Mouse (Mus musculus) spleen, adult 18-20 months (tissue): ENCODE results near the gene Cep95.

Experiments used
- DNase-seq, 2 experiments: peaks; one replicate each; pipeline ENCODE4 v3.0.0; 2022; ENCODE audit warnings: mixed read lengths in 2 of 2

The Cep95 gene

DNA sequence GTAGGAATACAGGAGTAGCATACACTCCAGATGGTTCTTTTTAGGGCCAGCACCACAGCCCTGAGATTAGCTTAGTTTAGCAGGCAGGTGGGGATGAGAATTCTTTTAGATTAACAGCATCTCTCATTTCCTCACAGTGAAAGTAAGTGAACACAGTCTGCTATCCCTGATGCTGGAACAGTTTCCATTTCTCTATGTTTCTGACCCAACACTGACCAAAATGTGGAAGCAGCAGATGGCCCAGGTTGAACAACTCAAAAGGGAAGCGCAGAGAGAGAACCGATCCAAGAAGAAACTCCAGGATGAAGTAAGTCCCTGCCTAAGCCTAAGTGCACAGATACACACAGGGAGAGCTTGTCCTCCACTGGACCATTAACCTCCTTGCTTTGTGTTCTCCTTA is 26.3 kb downstream of the Cep95 start:
- no peak for DNase-seq

DNA sequence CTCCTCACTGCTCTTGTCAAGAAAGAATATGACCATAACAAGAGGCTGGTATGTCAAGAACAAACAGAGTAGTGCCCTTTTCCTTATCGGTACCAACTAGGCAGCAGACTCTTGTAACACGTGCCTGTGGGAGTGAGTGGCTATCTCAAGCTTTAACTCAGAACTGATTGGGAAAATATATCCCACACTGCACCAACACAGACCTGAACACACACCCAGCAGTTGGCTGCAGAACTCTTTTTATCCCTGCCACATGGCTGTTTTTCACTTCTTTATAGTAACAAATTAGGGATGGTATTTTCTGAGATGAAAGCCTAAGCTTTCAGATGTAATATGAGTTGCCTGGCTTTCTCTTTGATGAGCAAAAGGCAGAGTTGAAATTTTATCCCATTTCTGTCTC is 26.7 kb downstream of the Cep95 start:
- no peak for DNase-seq

DNA sequence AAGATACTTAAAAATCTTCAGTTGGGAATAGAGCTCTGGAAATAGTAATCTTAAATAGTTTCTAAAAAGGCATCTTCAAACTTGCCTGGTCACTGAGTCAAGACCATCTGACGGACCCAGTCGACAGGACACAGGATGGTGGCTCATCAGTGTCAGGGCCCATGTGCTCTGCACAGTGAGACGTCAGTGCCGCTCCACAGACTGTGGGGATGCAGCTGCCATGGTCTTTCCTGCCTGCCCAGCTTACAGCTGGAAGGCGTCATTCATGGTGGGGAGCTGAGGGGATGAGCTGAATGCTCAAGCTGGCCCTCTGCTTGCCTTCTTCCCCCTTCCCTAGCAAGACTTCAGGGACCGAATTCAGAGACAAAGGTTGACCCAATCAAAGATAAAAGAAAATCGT is 27.3 kb downstream of the Cep95 start:
- DNase-seq: no peak

DNA sequence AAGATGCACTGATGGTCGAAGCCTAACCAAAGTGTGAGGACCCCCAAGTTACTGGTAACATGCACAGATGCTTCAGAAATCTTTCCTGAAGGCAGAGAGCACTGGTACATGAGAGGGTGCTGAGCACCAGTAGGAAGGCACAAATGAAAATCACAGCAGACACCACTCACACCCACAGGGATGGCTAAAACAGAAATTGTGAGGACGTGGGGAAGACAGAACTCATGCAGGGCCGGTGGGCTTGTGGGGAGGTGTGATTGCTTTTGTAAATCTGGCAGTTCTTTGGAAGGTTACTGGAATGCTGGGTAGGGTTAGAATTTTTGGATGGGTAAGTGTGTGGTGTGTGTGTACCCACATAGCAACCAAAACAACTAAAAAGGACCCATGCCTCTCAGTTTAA is 28.1 kb downstream of the Cep95 start:
- no peak for DNase-seq

DNA sequence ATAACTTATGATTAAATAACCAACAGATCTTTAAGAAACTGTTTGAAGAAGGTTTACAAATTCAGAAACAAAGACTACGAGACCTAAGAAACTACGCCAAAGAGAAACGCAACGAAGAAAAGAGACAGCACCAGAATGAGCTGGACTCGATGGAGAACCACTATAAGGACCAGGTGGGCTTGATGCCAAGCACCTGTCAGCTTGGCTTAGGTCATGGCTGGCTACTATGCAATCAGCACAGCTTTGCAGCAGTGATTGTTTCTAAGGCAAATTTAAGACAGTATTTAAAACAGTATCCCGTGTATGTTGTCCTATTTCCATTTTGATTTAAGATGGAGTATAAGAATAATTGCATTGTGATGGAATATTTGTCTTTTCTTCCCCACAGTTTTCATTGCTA is 28.8 kb downstream of the Cep95 start:
- DNase-seq: no peak

DNA sequence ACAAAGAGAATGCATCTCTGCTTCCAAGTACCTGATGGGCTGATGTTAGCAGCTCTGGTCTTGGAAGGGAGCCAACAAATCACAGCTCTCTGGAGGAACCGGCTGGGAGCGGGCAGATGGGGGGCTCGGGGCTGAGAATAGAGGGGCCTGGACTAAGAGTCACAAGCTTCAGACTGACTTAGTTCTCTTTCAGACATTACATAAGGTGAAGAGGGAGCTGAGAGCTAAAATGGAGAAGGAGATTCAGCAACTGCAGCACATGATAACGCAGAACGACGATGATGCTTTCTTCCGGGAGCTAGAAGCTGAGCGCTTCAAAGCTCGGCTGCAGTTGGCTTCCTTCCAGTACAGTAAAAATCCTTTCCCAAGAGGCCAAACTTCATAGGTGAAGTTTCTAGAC is 29.3 kb downstream of the Cep95 start:
- no peak for DNase-seq

DNA sequence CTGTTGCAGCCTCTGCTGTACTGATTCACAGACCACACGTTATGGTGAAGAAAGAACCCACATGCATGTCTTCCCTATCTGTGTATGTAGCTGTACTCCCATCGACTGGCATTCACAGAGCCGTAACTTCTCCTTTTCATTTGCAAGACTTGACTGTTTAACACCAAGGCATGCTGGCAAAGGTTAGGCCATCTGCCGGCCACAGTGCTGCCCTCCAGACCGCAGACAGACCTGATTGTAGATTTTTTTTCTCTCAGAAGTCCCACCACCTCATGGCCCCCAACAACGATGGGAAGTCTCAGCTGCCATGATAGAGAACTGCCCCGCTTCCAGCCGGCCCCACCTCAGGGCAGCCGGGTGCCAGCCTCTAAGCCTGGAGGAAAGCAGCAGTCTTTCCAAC is 30.5 kb downstream of the Cep95 start:
- DNase-seq: no peak

DNA sequence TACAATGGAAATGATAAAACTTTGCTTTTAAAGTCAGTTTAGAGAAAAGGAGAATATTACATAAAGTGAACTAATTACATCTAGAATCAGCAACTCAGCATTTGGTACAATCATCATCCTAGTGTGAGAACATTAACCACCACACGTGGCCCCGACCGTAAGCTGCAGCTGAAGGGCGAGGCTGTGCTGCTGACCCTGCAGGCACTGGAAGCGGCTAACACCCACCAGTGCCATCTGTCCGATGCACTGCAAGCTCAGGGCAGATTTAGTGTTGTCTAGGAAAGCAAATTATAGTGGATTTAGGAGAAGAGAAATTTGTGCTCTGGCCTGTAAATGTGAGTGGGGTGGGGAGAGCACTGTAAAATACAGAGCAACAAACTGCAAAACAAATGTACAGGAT is 31.2 kb downstream of the Cep95 start:
- no peak for DNase-seq

DNA sequence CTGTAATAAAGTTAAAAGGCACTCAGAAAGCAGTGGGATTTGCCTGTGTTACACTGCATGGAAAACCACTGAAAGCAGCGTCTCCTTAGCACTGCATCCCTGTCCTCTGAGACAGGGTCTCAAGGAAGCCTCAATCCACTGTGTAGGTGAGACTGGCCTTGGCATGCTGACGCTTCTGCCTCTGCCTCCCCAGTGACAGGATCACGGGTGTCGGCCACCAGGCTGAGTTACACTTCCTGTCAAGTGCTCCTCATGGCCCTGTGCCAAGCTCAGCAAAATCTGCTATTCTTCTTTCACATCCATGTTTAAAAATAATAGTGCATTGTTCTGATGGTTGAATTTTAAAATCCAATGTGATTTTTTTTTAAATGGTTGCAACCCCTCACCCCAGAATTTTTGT is 31.9 kb downstream of the Cep95 start:
- peak; percentile 21 to 43 for DNase-seq

DNA sequence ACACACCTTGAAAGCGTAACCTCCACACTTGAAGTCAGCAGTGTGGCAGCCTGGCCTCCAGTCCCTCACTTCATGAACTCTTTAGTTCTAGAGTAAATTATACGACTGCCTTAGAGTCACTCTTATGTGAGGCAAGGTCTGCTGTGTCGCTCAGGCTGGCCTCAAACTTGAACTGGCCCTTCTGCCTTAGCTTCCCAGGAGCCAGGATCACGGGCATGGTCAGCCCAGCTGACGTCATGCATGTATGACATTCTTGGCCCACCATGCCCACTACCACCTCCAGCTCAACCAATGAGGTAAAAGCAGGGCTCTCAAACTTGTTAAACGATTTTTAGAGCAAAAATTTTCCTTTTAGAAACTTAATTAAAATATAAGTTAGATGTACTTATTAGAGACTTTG is 32.3 kb downstream of the Cep95 start:
- no peak for DNase-seq

DNA sequence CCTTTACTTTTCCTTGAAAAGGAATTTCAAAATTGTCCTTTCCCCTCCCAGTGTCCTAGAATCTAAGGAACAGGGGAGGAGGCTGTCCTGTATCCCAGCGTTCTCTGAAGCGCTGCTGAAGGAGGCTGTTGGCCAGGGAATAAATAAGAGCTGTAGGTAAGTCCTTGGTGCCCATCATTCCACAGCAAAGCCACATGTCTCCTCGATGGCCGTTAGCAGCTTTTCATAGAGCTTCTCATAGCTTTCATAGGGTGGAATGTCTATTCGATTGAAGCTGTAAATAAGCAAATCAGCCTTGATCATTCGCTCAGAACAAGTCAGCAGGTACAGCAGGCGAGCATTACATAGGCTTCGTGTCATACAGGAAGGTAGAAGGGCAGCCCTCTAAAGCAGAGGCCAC is 33.4 kb downstream of the Cep95 start:
- no peak for DNase-seq

DNA sequence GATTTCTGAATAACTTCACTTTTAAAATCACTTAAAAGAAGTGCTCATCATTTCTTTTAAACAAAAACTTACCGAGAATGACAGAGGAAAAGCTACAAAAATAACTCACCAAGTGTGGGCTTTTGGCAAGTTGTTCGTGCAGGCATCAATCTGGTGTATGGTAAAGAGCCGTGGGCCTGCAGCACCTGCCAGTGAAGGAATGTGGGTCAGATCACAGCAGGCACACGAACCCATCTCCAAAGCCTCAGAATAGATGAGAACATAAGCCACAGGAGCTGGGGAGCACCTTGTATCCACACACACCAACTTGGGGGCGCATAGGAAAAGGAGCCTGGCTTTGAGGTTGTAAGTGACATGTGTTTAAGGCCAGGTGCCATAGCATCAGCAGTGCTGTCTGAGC is 33.9 kb downstream of the Cep95 start:
- DNase-seq: no peak

DNA sequence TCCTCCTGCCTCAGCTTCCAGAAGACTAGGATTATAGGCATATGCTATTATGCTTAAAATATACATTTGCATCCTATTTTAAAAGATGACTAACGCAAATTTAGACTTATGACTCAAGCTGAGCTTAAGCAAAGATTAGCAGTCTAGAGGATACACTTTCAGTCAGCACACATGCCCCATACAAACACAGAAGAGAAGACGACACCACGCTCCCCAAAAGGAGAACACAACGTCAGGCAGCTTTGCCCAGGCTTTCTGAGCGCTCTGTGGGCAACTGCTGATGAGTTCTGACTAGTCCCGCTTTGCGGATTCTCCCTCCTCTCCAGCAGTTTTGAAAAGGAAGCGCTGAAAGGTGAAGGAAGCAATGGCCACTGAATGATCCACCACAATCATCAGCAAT is 34.7 kb downstream of the Cep95 start:
- DNase-seq: no peak

DNA sequence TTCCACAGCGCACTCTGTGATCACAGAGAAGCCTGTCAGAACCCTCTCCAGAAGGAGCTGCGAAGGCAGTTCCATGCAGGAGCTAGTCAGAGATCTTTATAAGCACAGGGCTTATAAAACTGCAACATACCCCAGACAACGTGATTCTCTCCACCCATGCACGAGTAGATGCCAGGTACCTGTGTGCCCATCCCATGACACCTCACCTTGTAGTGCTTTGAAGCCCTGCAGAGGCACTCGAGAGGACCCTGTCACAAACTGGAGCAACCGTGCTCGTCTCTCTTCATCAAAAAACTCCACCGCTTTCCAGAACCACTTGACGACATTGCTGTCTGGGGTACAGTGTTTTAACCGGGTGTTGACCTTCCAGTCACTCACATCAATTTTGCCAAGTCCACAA is 35.4 kb downstream of the Cep95 start:
- no peak for DNase-seq

DNA sequence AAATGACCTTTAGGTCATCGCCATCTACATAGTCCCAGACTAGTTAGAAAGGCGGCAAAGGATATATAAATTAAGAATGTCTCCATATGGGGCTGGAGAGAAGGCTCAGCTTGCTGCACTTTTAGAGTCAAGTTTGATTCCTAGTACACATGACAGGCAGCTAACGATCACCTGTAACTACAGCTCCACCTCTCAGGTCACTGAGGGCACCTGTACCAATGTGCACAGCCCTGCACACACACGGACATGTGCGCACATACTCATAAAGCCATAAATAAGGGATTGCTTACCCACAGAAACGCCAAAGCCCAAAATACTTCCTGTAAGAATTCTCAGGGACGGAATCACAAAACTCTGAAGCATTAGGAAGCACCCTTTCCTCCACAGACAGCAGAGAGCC is 39.0 kb downstream of the Cep95 start:
- DNase-seq: no peak

DNA sequence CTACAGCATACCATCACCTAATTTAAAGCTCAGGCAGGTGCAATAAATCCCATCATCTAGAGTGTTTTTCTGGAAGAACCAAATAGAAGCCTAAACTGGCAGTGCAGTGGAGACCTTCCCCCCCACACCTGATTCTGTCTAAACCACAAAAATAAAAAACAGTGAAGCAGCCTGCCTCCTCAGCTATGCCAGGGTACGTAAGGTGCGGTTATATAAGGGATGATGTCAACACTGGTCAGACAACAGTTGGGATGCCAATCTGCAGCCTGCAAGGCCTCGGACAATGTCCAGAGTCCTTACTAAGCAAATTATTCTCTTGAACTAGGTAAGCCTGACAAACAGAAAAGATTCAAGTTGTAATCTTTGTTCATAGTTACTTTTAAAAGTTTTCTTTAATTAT is 53.0 kb downstream of the Cep95 start:
- no peak for DNase-seq

DNA sequence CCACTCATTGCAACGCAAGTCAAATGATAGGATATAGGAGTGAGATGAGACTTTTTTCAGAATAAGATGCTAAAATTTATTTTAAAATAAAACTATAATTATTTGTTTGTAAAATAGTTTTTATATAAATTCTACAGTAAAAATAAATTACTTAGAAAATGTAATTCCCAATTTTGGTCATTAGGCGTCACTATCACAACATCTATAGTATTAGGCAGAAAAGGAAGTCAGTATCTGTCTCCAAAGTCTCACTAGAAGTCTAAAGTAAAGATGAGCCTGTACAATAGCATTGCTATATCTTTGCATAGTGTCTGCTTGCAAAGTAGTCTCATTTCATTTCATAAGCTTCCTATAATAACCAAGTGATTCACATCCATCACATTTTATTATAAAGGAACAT is 62.4 kb downstream of the Cep95 start:
- no peak for DNase-seq
